Mouse (Mus musculus): ENCODE data around the gene Clec3b. TPM values are rescaled to one million over a fixed set of nuclear protein-coding genes. Genes with fewer than 3 reads are reported as not detected.

The Clec3b gene
- not detected in 2 replicates for polyA plus RNA-seq (2016; fragmentation: Nextera tagmentation; extraction: Ambion mirVana)

DNA sequence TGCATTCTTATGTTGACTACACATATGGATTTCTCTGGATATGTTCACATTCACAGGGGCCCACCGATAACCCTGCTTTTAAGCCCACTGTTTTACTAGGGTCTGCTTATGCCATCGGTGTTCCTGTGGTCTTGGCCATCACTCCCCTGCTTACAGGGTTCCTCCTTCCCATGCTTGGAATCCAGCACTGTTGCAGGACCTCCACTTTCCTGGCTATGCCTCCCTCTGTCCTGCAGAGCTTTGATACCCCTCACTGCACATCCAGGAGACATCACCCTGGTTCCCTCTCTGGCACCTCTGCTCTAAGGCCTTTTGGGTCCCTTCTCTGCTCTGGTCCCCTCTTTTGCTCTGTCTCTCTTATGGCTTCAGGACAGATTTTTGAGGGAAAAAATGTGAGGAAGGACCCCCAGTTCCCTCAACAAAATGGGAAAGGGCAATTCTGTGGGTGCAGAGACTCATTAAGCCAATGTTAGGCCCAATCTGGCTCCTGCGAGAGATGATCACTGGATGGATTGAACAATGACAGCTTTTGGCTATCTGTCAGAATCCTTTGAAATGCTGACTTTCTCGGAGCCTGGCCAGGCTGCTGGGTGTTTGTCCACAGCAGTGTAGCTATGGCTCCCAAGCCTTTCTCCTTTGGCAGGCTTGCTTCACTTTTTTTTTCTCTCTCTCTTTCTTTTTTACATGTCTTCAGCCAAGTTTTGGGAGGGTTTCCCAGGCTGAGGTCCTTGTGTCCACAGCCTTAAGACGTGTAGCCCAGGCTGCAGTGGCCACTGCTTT lies at the start of gene Clec3b:
Gene Clec3b (plus strand): TSS at position 706 of the 780 bp plus-strand sequence.
- no peak within 1 kb of the TSS for H3K4me3 ChIP-seq
- H3K27ac ChIP-seq: no peak within 1 kb of the TSS
- H3K9me3 ChIP-seq (replicated peaks): peaks cover 5% of the 10 kb centered on the region
- ATAC-seq: no peak
- H3K36me3 ChIP-seq: peaks cover 5% of the 10 kb centered on the region; the same call in 1 of the 2 replicates
- H3K9ac ChIP-seq: no peak within 1 kb of the TSS
- WGBS (ENCODE audit: insufficient replicate concordance): 69% methylated on average over 5 of the region's 5 CpGs
- H3K4me2 ChIP-seq: no peak within 1 kb of the TSS
- H3K4me1 ChIP-seq: 0 out of 2 replicates have a peak, but pooled peaks cover 3% of the 10 kb centered on the region
- no peaks in the 10 kb centered on the region for H3K27me3 ChIP-seq (replicated peaks)

DNA sequence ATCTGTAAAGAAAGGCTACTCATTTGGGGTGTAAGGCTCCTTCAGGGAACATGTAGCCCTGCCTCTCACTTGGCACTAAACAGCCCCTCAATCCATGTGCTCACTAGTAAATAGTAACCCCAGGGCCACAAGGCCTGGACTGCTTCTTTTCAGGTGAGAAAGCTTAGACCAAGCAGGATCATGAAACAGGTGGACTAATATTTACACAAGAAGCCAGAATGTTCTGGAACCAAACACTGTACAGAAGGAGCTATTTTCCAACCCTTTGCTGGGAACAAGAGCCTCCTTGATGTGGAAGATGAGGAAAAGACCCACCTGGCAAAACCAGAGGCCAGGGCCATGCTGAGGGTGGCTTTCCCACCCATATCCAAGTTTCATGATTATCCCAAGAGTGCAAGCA lies 47.3 kb upstream of the Clec3b start:
- Histone ChIP-seq H3K9ac (no peak overlapping the region), H3K36me3 (peaks cover 65% of the 10 kb centered on the region), H3K4me3 (no peak overlapping the region), H3K9me3 (replicated peaks) (no peaks in the 10 kb centered on the region), H3K4me2 (no peak overlapping the region), H3K4me1 (peaks cover 23% of the 10 kb centered on the region), H3K27ac (no peak overlapping the region), H3K27me3 (replicated peaks) (no peaks in the 10 kb centered on the region)
- no peak for ATAC-seq

DNA sequence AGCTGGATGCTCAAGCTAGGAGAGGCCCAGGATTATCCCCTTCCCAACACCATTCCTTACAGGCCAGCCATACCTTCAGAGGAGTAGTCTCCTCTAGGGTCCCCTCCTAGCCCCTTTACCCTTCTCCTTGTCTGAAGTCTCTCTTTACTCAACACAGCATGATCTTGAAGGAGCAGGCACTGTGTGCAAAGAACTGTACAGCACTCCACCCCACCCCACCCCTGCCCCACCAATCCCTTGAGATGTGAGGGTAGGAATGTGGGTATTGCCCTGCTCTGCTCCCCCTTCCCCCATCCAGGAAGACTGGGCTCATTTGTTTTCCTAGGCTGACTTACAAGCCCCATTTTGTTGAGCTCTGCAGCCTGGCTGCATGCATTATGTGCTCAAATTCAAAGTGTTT lies 46.4 kb upstream of the Clec3b start:
- no peaks in the 10 kb centered on the region for H3K9me3 ChIP-seq (replicated peaks)
- peaks cover 27% of the 10 kb centered on the region for H3K4me1 ChIP-seq
- H3K36me3 ChIP-seq: peaks cover 63% of the 10 kb centered on the region
- no peak overlapping the region for H3K27ac ChIP-seq
- H3K9ac ChIP-seq: no peak overlapping the region
- no peaks in the 10 kb centered on the region for H3K27me3 ChIP-seq (replicated peaks)
- H3K4me3 ChIP-seq: no peak overlapping the region
- no peak for ATAC-seq
- H3K4me2 ChIP-seq: no peak overlapping the region

DNA sequence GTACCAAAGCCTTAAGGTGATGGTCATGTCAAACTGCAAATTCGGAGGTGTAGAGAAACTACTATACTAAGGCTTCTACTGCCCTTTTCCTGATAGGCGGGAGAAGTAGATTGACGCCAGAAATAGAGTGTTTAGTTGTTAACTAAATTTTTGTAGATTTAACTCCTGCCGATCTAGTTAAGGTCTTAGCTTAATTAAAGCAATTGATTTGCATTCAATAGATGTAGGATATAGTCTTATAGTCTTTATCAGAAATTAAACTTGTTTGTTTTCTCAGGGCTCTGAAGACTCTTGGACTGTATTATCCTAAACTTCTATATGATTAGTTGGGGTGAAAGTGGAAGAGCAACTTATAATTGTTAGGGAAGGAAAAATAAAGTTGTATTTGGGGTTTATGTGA lies 43.6 kb upstream of the Clec3b start:
- Histone ChIP-seq H3K4me1 (peaks cover 37% of the 10 kb centered on the region), H3K36me3 (peaks cover 45% of the 10 kb centered on the region), H3K9ac (no peak overlapping the region), H3K9me3 (replicated peaks) (no peaks in the 10 kb centered on the region), H3K27ac (no peak overlapping the region), H3K4me2 (no peak overlapping the region), H3K4me3 (no peak overlapping the region), H3K27me3 (replicated peaks) (no peaks in the 10 kb centered on the region)
- no peak for ATAC-seq
- WGBS (ENCODE audit: insufficient replicate concordance): 82% methylated on average over 4 of the region's 4 CpGs

DNA sequence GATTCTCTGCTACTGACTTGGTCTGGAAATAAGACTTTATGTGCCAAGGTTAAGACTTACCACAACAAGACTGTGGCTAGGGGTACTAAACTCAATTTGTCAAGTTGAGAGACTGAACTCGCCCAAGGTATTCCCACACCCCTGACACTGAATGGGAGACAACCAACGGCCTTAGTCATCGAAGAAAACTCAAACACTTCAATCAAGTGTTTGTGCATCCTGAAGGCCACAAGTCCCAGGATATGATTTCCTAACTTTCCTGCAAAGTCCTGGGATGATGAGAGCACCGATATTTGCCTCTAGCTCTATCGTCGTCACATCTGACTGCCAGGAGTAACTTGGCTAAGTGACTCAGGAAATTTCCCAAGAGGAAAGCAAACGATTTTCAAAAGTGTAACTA lies 41.6 kb upstream of the Clec3b start:
- no peaks in the 10 kb centered on the region for H3K27me3 ChIP-seq (replicated peaks)
- ATAC-seq: no peak
- peaks cover 38% of the 10 kb centered on the region for H3K36me3 ChIP-seq
- WGBS (ENCODE audit: insufficient replicate concordance): 77% methylated on average over 7 of the region's 7 CpGs
- no peak overlapping the region for H3K27ac ChIP-seq
- H3K9ac ChIP-seq: no peak overlapping the region
- no peak overlapping the region for H3K4me2 ChIP-seq
- peaks cover 46% of the 10 kb centered on the region for H3K4me1 ChIP-seq
- no peaks in the 10 kb centered on the region for H3K9me3 ChIP-seq (replicated peaks)
- no peak overlapping the region for H3K4me3 ChIP-seq

DNA sequence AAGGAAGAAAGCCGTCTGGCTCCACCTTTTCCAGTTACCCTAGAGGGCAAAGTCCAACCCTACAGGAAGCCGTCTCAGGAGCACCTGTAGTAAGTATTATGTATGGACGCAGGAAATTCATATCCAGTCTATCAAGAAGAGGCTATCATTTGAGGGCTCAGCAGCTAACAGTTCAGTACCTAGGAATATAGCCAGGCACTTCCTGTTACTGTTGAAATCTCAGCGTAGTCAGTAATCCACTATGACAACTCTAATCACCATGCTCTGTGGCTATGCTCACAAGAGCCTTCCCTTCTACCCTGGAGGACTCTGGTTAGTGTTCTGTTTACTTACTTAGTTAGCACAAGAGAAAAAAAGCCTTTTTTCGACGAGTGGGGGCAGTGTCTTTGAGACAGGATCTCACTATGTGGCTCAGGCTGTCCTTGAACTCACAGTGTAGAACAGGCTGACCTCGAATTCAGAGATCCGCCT lies 39.0 kb upstream of the Clec3b start:
- peak overlapping the region; percentile 90 for H3K4me2 ChIP-seq
- H3K36me3 ChIP-seq: peaks cover 36% of the 10 kb centered on the region
- H3K9me3 ChIP-seq (replicated peaks): no peaks in the 10 kb centered on the region
- no peaks in the 10 kb centered on the region for H3K27me3 ChIP-seq (replicated peaks)
- H3K4me1 ChIP-seq: peaks cover 46% of the 10 kb centered on the region
- H3K9ac ChIP-seq: peak overlapping the region; percentile 92
- H3K27ac ChIP-seq: no peak overlapping the region
- WGBS (ENCODE audit: insufficient replicate concordance): 32% methylated on average over 8 of the region's 8 CpGs
- no peak for ATAC-seq
- H3K4me3 ChIP-seq: peak overlapping the region; percentile 84

DNA sequence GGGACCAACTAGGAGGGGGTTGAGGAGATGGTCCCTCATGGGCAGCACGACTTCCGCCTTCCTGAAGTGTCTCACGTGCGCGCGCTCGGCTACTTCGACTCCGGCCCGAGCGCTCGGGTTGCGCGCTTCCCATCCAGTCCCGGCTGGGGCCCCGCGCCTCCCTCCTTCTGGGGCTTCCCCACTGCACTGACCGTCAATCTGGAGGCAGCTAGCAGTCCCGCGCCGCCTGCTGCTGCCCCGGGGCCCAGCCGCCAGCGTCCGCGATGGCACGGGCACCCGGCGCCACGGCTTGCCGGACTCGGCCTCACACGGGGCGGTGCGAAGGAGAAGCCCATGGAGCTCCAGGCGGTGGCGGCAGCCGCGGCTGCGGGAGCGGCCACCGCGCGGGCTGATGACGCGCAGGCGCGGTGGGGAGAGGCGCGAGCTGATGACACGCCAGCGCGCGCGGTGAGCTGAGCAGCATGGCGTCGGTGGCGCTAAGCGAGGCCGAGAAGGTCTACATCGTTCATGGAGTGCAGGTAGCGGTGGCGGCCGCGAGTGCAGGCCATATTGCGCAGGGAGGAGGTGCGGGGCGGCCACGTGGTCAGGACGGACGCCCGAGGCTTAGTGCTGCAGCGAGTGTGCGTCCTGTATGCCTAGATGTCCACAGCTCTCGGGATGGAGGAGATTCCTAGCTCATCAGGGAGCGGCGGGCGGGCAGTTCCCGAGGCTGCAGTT lies 37.8 kb upstream of the Clec3b start, which contains the start of the genes Zdhhc3 and Exosc7:
Gene Zdhhc3 (minus strand): TSS at position 401 of the 717 bp plus-strand sequence.
Gene Exosc7 (plus strand): TSS at position 411 of the 717 bp plus-strand sequence.
- peaks cover 37% of the 10 kb centered on the region for H3K36me3 ChIP-seq
- no peaks in the 10 kb centered on the region for H3K9me3 ChIP-seq (replicated peaks)
- peak within 1 kb of the TSS; percentile 84 for H3K4me3 ChIP-seq
- H3K27me3 ChIP-seq (replicated peaks): no peaks in the 10 kb centered on the region
- under 1% methylated on average over 74 of the region's 79 CpGs for WGBS (ENCODE audit: insufficient replicate concordance)
- peak; percentile 93 for ATAC-seq
- peak within 1 kb of the TSS; percentile 90 for H3K4me2 ChIP-seq
- peak within 1 kb of the TSS; percentile 92 for H3K27ac ChIP-seq
- peaks cover 46% of the 10 kb centered on the region for H3K4me1 ChIP-seq
- H3K9ac ChIP-seq: peak within 1 kb of the TSS; percentile 92

DNA sequence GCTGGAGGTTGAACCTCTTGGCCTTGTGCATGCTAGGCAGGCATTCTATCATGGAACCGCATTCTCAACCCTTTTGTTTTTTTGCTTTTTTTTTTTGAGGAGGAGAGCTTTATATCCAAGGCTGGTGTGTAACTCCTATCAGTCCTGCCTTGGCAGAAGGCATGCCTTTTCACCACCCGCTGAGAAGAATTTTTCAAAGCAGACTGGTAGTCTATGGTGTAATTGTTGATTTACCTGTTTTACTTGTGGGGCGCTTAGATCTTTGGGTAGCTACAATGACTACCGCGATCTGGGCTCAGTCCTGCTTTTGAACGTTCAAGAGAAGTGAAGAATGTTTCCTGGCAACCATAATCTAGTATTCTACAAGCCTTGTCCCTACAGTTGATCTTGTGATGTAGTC lies 36.8 kb upstream of the Clec3b start:
- peaks cover 37% of the 10 kb centered on the region for H3K36me3 ChIP-seq
- ATAC-seq: no peak
- whole genome bisulfite sequencing (ENCODE audit: insufficient replicate concordance): 50% methylated on average over 6 of the region's 6 CpGs
- peaks cover 46% of the 10 kb centered on the region for H3K4me1 ChIP-seq
- no peaks in the 10 kb centered on the region for H3K9me3 ChIP-seq (replicated peaks)
- peak overlapping the region; percentile 84 for H3K4me3 ChIP-seq
- H3K4me2 ChIP-seq: peak overlapping the region; percentile 90
- H3K9ac ChIP-seq: peak overlapping the region; percentile 92
- H3K27ac ChIP-seq: no peak overlapping the region
- no peaks in the 10 kb centered on the region for H3K27me3 ChIP-seq (replicated peaks)

DNA sequence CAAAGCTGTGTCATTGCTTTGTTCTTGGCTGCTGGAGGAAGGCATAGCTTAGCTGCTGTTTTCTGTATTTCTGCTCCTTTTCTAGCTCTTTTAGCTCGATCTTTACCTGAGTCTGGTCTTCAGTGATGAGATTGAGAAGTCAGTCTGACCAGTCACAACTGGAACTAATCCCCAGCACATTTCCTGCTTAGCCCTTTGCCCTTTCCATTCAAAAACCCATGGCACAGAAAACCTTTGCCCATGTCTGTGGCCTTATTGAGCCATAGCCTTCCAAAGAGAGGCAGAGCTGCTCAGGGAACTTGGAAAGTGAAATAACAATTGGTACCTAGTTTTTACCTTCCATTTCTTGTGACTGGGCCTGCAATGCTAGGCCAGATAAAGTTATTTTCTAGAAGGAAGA lies 35.2 kb upstream of the Clec3b start:
- WGBS (ENCODE audit: insufficient replicate concordance): 65% methylated on average over 1 of the region's 1 CpGs
- Histone ChIP-seq H3K4me3 (no peak overlapping the region), H3K4me2 (no peak overlapping the region), H3K27ac (no peak overlapping the region), H3K36me3 (peaks cover 52% of the 10 kb centered on the region), H3K27me3 (replicated peaks) (no peaks in the 10 kb centered on the region), H3K9ac (no peak overlapping the region), H3K9me3 (replicated peaks) (no peaks in the 10 kb centered on the region), H3K4me1 (peaks cover 32% of the 10 kb centered on the region)
- ATAC-seq: no peak

DNA sequence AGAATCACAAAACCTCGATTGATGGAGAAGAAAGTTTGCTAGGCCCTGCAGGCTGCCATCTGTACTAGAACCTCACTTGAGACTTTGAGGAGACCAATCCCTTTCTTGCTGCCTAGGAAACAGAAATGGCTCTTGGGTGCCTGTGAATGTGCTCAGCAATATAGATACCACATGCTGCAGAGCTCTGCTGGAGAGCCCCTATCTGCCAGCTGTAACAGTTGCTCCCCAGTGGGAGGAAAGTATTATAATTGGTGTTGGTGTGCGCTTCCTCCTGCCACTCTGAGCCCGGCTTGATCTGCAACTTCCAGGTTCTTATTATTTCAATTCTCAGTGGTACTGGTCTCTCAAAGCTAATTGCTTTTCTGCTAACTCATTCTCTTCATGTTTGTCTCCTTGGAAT lies 27.7 kb upstream of the Clec3b start:
- H3K27ac ChIP-seq: no peak overlapping the region
- peaks cover 18% of the 10 kb centered on the region for H3K4me1 ChIP-seq
- no peak overlapping the region for H3K4me3 ChIP-seq
- H3K36me3 ChIP-seq: peaks cover 91% of the 10 kb centered on the region
- no peaks in the 10 kb centered on the region for H3K27me3 ChIP-seq (replicated peaks)
- ATAC-seq: no peak
- H3K4me2 ChIP-seq: no peak overlapping the region
- H3K9ac ChIP-seq: no peak overlapping the region
- WGBS (ENCODE audit: insufficient replicate concordance): 81% methylated on average over 3 of the region's 3 CpGs
- H3K9me3 ChIP-seq (replicated peaks): no peaks in the 10 kb centered on the region

DNA sequence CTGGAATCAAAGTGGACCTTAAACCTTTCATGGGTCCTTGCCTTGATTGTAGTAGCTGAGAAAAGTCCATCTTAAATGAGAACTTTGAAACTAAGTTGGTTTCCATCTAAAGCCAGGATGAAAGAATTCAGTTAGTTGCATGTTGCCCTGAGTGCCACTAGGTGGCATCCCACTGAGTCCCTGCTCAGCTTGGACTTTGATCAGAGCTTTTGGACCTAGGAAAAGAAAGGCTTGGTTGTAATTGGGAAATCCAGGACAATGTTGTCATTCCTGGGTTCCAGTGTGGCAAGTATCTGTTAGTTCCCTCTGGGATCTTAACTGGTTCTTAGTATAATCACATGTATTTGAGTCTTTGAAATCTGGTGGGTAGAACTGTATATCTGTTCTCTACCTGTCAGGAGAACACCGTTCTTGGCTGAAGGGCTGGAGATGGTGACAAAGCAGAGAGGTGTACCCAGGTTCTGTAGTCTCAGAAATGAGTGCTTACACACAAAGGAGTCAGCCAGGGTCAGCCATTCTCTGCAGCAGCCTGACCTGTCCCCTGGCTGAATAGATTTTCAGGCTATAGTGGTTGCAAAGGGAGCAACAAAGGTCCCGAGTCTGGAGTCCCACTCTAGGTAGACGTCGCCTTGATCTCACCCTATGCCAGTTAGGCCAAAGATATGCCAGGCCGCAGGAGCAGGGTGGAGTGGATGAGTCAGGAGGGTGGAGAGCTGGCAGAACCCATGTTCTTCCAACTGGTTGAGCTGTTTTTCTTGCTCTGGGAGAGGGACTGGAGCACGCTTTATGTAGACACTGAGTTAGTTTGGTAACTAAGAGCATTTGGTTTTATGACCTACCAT lies 27.0 kb upstream of the Clec3b start:
- Histone ChIP-seq H3K9ac (peak overlapping the region; percentile 6; the same call in 1 of the 2 replicates), H3K27ac (peak overlapping the region; percentile 64), H3K9me3 (replicated peaks) (no peaks in the 10 kb centered on the region), H3K27me3 (replicated peaks) (no peaks in the 10 kb centered on the region), H3K4me2 (peak overlapping the region; percentile 42), H3K4me3 (no peak overlapping the region), H3K4me1 (peaks cover 18% of the 10 kb centered on the region), H3K36me3 (peaks cover 92% of the 10 kb centered on the region)
- 68% methylated on average over 6 of the region's 6 CpGs for WGBS (ENCODE audit: insufficient replicate concordance)
- peak; percentile 68 for ATAC-seq
